Mouse (Mus musculus) hindbrain, embryonic 12.5 days (tissue): Measurements from ENCODE around the gene Tab3. TPM values are rescaled to one million over a fixed set of nuclear protein-coding genes. Genes with fewer than 3 reads are reported as not detected.

Experiments used
- ATAC-seq: fragments of 200-750 bp; cut with Nextera tagmentation; 2 replicates; pipeline ENCODE4 v1.8.0; 2017; ENCODE audit warnings: moderate TSS enrichment; ENCODE audit not compliant: low FRiP score
- H3K27ac ChIP-seq: fragments of 300-500 bp; sonication (generic); 2 replicates; pipeline ENCODE4 v1.5.1; 2016; ENCODE audit warnings: mild to moderate bottlenecking
- H3K27me3 ChIP-seq: fragments of 300-500 bp; sonication (generic); 2 replicates; pipeline ENCODE4 v1.6.1; 2016; ENCODE audit warnings: mild to moderate bottlenecking
- H3K36me3 ChIP-seq: fragments of 300-500 bp; sonication (generic); 2 replicates; pipeline ENCODE4 v1.6.1; 2016; ENCODE audit warnings: mild to moderate bottlenecking
- H3K4me1 ChIP-seq: fragments of 300-500 bp; sonication (generic); 2 replicates; pipeline ENCODE4 v1.6.1; 2016
- H3K4me2 ChIP-seq: fragments of 300-500 bp; sonication (generic); replicated peaks from 2 replicates; pipeline ENCODE4 v1.6.1; 2016; ENCODE audit warnings: mild to moderate bottlenecking
- H3K4me3 ChIP-seq: fragments of 300-500 bp; sonication (generic); 2 replicates; pipeline ENCODE4 v1.5.1; 2016; ENCODE audit warnings: mild to moderate bottlenecking
- H3K9ac ChIP-seq: fragments of 300-500 bp; sonication (generic); 2 replicates; pipeline ENCODE4 v1.6.1; 2016; ENCODE audit warnings: mild to moderate bottlenecking, moderate library complexity
- H3K9me3 ChIP-seq: fragments of 300-500 bp; sonication (generic); replicated peaks from 2 replicates; pipeline ENCODE4 v1.6.1; 2016; ENCODE audit warnings: mild to moderate bottlenecking
- WGBS: fragments of 180-500 bp; shearing (Covaris S2); methylation state at CpG from one replicate; pipeline ENCODE4 v1.1.7; 2016; 5-methylcytosine and 5-hydroxymethylcytosine counted together
- polyA plus RNA-seq: library from polyadenylated mRNA; unstranded; fragments of >200 nt; fragmentation: Nextera tagmentation; extraction: Ambion mirVana; gene quantifications from 2 replicates; pipeline ENCODE4 v1.2.1, GENCODE M21; 2016

Tab3 gene
- 5.8 and 7.5 TPM in 2 replicates for polyA plus RNA-seq

- 18% methylated on average over 58 of the region's 64 CpGs for WGBS
- H3K9me3 ChIP-seq = no peaks in the 10 kb centered on the region
- ATAC-seq = peak; percentile 98
- H3K27ac ChIP-seq = peak within 1 kb of the TSS; percentile 71
- H3K27me3 ChIP-seq = 0 out of 2 replicates have a peak, but pooled peaks cover 2% of the 10 kb centered on the region
- peak within 1 kb of the TSS; percentile 63 for H3K4me3 ChIP-seq
- no peaks in the 10 kb centered on the region for H3K36me3 ChIP-seq
- H3K4me2 ChIP-seq = peak within 1 kb of the TSS; percentile 54
- peaks cover 4% of the 10 kb centered on the region; the same call in 1 of the 2 replicates for H3K4me1 ChIP-seq
- H3K9ac ChIP-seq = peak within 1 kb of the TSS; percentile 71
Measured at GRCm38 (mm10) chrX:85573532-85574181, at the start of gene Tab3. TSS of gene Tab3 (plus strand) at chrX:85574022.

DNA sequence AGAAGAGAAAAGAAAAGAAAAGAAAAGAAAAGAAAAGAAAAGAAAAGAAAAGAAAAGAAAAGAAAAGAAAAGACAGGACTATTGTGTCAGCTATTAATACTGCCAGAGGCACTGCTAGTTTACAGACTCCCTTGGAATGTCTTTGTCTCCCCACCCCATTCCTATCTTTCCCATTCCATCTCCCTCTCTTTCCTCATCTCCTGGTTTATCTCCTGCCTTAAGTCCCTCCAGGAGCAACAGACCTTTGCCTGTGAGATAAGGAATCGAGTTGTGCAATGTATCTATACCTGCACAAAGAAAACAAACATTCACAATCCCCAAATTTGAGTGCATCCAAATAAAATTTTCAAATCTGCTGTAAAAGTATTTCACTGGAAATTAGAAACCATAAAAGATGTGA lies 48.3 kb upstream of the Tab3 start:
- Histone ChIP-seq H3K9me3 (no peaks in the 10 kb centered on the region), H3K4me2 (no peak overlapping the region), H3K27ac (no peak overlapping the region), H3K9ac (no peak overlapping the region), H3K27me3 (no peaks in the 10 kb centered on the region), H3K4me3 (no peak overlapping the region), H3K36me3 (no peaks in the 10 kb centered on the region), H3K4me1 (no peaks in the 10 kb centered on the region)
- WGBS = 70% methylated on average over 1 of the region's 1 CpGs
- ATAC-seq = no peak

DNA sequence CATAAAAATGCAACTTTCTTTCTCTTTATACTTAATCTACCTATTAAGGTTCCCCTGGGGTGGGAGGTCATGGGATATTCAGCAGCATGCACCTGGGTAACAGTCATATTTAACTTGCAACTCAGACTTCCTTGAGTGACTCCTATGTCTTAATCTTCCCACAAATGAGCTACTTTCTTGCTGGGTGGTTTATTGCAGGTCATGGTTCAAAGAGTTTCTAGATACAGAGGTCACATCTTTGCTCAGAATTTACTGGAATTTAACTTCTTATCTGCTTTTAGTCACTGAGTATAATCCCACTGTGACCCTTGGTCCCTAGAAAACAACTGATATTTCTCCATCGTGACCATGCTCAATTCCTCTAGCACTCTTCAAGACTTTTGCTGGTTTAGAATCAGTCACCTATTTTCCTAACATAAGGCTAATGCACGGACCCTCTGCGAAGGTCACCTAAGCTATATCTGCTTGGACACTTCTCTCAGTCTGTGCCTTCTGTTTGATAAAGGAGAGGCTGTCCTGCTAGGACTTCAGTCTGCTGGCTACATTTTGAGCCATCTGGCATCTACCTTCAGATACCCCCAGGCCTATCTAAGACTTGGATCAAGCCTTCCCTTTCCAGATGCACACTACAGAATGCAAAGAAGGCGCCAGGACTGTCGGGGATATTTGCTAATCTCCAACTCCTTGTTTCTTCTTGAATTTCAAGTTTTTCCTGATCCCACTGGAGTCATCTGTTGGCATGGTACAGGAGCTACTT lies 47.4 kb upstream of the Tab3 start:
- 71% methylated on average over 5 of the region's 5 CpGs for WGBS
- H3K4me2 ChIP-seq = no peak overlapping the region
- no peak for ATAC-seq
- H3K27ac ChIP-seq = no peak overlapping the region
- no peak overlapping the region for H3K4me3 ChIP-seq
- H3K9me3 ChIP-seq = no peaks in the 10 kb centered on the region
- no peaks in the 10 kb centered on the region for H3K27me3 ChIP-seq
- H3K36me3 ChIP-seq = no peaks in the 10 kb centered on the region
- no peak overlapping the region for H3K9ac ChIP-seq
- H3K4me1 ChIP-seq = no peaks in the 10 kb centered on the region

- H3K27ac ChIP-seq = no peak overlapping the region
- no peak overlapping the region for H3K4me2 ChIP-seq
- no peaks in the 10 kb centered on the region for H3K9me3 ChIP-seq
- no peak overlapping the region for H3K9ac ChIP-seq
- no peaks in the 10 kb centered on the region for H3K4me1 ChIP-seq
- H3K4me3 ChIP-seq = no peak overlapping the region
- no peaks in the 10 kb centered on the region for H3K36me3 ChIP-seq
- ATAC-seq = no peak
- WGBS = 81% methylated on average over 2 of the region's 2 CpGs
- no peaks in the 10 kb centered on the region for H3K27me3 ChIP-seq
Measured at GRCm38 (mm10) chrX:85558931-85559330, 14.9 kb upstream of the Tab3 start.

GRCm38 (mm10) chrX:85566256-85566655 lies 7.6 kb upstream of the Tab3 start:
- Histone ChIP-seq H3K9me3 (no peaks in the 10 kb centered on the region), H3K9ac (no peak overlapping the region), H3K4me2 (no peak overlapping the region), H3K4me1 (no peaks in the 10 kb centered on the region), H3K36me3 (no peaks in the 10 kb centered on the region), H3K27ac (no peak overlapping the region), H3K27me3 (no peaks in the 10 kb centered on the region), H3K4me3 (no peak overlapping the region)
- WGBS = 82% methylated on average over 4 of the region's 4 CpGs
- no peak for ATAC-seq

DNA sequence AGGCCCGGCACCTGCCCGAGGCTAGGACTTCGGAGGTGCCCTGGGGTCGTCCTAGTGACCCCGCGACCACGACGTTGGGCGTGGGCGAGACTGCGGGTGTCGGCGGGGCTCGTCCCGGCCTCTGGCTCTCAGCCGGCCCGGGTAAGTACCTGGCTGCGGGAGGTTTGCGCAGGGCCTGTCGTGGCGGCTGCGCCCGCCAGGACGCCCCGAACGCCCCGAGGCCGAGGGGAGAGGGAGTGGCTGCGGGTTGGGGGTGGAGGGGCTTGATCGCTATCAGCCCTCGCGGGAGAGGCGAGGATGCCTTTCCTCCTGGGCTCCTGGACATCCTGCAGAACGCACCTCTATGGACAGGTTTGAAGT lies 340 bp downstream of the Tab3 start:
- no peaks in the 10 kb centered on the region for H3K36me3 ChIP-seq
- H3K4me2 ChIP-seq = peak overlapping the region; percentile 54
- peak overlapping the region; percentile 71 for H3K27ac ChIP-seq
- peaks cover 4% of the 10 kb centered on the region; the same call in 1 of the 2 replicates for H3K4me1 ChIP-seq
- peak overlapping the region; percentile 71 for H3K9ac ChIP-seq
- H3K27me3 ChIP-seq = 0 out of 2 replicates have a peak, but pooled peaks cover 2% of the 10 kb centered on the region
- H3K4me3 ChIP-seq = peak overlapping the region; percentile 63
- peak; percentile 82 for ATAC-seq
- H3K9me3 ChIP-seq = no peaks in the 10 kb centered on the region
- WGBS = 14% methylated on average over 30 of the region's 34 CpGs

DNA sequence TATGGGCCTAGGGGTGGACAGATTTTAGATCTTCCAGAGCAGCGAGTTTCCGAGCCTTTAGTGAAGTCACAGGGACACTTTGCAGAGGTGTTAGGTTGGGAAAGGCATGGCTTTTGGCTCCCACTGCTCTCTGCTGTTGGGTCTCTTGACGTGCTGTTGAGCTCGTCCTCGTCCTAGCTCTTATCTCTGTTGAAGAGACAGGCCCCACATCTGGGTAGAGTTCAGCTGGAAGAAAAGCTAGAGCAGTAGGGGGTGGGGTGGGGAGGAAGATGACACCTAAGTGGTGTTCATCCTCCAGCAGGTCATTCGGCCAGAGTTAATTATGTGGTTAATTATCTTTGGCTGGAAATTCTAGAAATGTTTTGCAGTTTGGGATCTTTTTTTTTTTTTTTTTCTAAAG lies 2.5 kb downstream of the Tab3 start:
- no peak for ATAC-seq
- WGBS = 69% methylated on average over 6 of the region's 6 CpGs
- no peak overlapping the region for H3K9ac ChIP-seq
- H3K4me3 ChIP-seq = no peak overlapping the region
- H3K4me1 ChIP-seq = peaks cover 4% of the 10 kb centered on the region; the same call in 1 of the 2 replicates
- no peak overlapping the region for H3K4me2 ChIP-seq
- no peaks in the 10 kb centered on the region for H3K36me3 ChIP-seq
- H3K9me3 ChIP-seq = no peaks in the 10 kb centered on the region
- 0 out of 2 replicates have a peak, but pooled peaks cover 2% of the 10 kb centered on the region for H3K27me3 ChIP-seq
- no peak overlapping the region for H3K27ac ChIP-seq

DNA sequence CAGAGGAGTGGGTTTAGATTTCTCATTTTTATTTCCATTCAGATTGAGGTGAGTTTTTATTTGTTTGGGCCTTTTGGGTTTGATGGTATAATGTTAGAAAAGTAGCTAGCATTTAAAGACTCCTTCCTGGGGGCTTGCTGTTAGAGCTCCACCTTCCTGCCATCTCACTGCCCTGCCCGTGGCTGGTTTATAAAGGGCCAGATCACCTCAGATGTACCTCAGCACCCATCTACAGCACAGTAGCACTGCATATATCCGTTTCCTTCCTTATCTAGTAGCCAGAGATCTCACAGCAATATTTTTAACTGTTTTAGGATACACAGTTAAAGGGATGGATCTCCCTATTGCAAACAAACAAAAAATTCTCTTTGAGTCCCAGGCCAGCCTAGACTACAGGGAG lies 6.9 kb downstream of the Tab3 start:
- no peak overlapping the region for H3K9ac ChIP-seq
- no peaks in the 10 kb centered on the region for H3K36me3 ChIP-seq
- ATAC-seq = no peak
- H3K4me3 ChIP-seq = no peak overlapping the region
- 69% methylated on average over 2 of the region's 2 CpGs for WGBS
- H3K4me1 ChIP-seq = no peaks in the 10 kb centered on the region
- no peak overlapping the region for H3K27ac ChIP-seq
- no peaks in the 10 kb centered on the region for H3K9me3 ChIP-seq
- no peak overlapping the region for H3K4me2 ChIP-seq
- H3K27me3 ChIP-seq = 0 out of 2 replicates have a peak, but pooled peaks cover 2% of the 10 kb centered on the region

GRCm38 (mm10) chrX:85582517-85582916 lies 8.7 kb downstream of the Tab3 start:
- no peak for ATAC-seq
- H3K9ac ChIP-seq = no peak overlapping the region
- H3K4me3 ChIP-seq = no peak overlapping the region
- H3K4me1 ChIP-seq = no peaks in the 10 kb centered on the region
- H3K36me3 ChIP-seq = no peaks in the 10 kb centered on the region
- no peak overlapping the region for H3K4me2 ChIP-seq
- no peaks in the 10 kb centered on the region for H3K9me3 ChIP-seq
- WGBS = 98% methylated on average over 1 of the region's 1 CpGs
- no peaks in the 10 kb centered on the region for H3K27me3 ChIP-seq
- no peak overlapping the region for H3K27ac ChIP-seq

DNA sequence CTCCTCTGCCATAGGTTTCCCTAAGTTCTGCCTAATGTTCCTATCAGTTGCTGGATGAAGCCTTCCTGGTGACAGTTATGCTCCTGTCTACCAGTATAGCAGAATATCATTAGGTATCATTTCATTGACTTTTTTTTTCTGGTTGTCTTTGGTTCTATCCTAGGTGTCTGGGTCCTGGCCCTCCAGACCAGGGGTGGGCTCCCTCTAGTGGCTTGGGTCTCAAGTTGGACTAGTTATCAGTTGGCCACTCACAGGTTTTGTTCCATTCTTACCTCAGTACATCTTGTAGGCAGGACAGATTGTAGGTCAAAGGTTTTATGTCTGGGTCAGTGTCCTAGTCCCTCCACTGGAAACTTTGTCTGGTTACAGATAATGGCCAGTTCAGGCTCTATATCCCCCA lies 11.8 kb downstream of the Tab3 start:
- no peak for ATAC-seq
- Histone ChIP-seq H3K27ac (no peak overlapping the region), H3K9ac (no peak overlapping the region), H3K4me3 (no peak overlapping the region), H3K27me3 (no peaks in the 10 kb centered on the region), H3K4me2 (no peak overlapping the region), H3K36me3 (no peaks in the 10 kb centered on the region), H3K9me3 (no peaks in the 10 kb centered on the region), H3K4me1 (no peaks in the 10 kb centered on the region)

DNA sequence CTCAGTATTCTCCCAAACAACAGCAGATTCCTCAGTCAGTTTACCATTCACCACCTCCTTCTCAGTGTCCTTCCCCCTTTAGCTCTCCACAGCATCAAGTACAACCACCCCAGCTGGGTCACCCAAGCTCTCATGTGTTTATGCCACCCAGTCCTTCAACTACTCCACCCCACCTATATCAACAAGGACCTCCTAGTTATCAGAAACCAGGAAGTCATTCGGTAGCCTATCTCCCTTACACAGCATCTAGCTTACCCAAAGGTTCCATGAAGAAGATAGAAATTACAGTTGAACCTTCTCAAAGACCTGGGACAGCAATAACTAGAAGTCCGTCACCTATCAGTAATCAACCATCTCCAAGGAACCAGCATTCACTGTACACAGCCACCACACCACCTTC lies 40.9 kb downstream of the Tab3 start:
- no peaks in the 10 kb centered on the region for H3K36me3 ChIP-seq
- no peak overlapping the region for H3K4me3 ChIP-seq
- WGBS = 84% methylated on average over 2 of the region's 2 CpGs
- ATAC-seq = no peak
- H3K9me3 ChIP-seq = no peaks in the 10 kb centered on the region
- H3K27ac ChIP-seq = no peak overlapping the region
- H3K4me2 ChIP-seq = no peak overlapping the region
- H3K4me1 ChIP-seq = no peaks in the 10 kb centered on the region
- no peak overlapping the region for H3K9ac ChIP-seq
- H3K27me3 ChIP-seq = no peaks in the 10 kb centered on the region

GRCm38 (mm10) chrX:85646204-85646777 lies 72.5 kb downstream of the Tab3 start:
- Histone ChIP-seq H3K9ac (no peak overlapping the region), H3K36me3 (no peaks in the 10 kb centered on the region), H3K4me2 (no peak overlapping the region), H3K9me3 (no peaks in the 10 kb centered on the region), H3K27ac (no peak overlapping the region), H3K4me1 (no peaks in the 10 kb centered on the region), H3K27me3 (no peaks in the 10 kb centered on the region), H3K4me3 (no peak overlapping the region)
- 46% methylated on average over 8 of the region's 8 CpGs for WGBS
- ATAC-seq = 0 out of 2 replicates have a peak, but pooled peaks have one; percentile 32
